Mouse (Mus musculus) hindbrain, postnatal 0 days (tissue): Measurements from ENCODE around the gene Zfp704. TPM values are rescaled to one million over a fixed set of nuclear protein-coding genes. Genes with fewer than 3 reads are reported as not detected.

Experiments
- ATAC-seq: fragments of 200-750 bp; cut with Nextera tagmentation; 2 replicates; pipeline ENCODE4 v1.8.0; 2017; ENCODE audit warnings: mild to moderate bottlenecking, moderate TSS enrichment, moderate library complexity
- DNase-seq: peaks from one replicate; pipeline ENCODE4 v3.0.0-alpha.2; 2015; ENCODE audit warnings: low spot score
- H3K27ac ChIP-seq: fragments of 300-500 bp; sonication (generic); 2 replicates; pipeline ENCODE4 v1.5.1; 2014; ENCODE audit warnings: mild to moderate bottlenecking
- H3K27me3 ChIP-seq: fragments of 300-500 bp; sonication (generic); 2 replicates; pipeline ENCODE4 v1.6.1; 2014; ENCODE audit warnings: low read length, mixed read lengths; ENCODE audit not compliant: insufficient read depth
- H3K36me3 ChIP-seq: fragments of 300-500 bp; sonication (generic); 2 replicates; pipeline ENCODE4 v1.6.1; 2014; ENCODE audit warnings: low read length, mixed read lengths; ENCODE audit not compliant: insufficient read depth
- H3K4me1 ChIP-seq: fragments of 300-500 bp; sonication (generic); 2 replicates; pipeline ENCODE4 v1.6.1; 2014; ENCODE audit warnings: antibody characterized with exemption, low read length, mixed read lengths; ENCODE audit not compliant: insufficient read depth
- H3K4me2 ChIP-seq: fragments of 300-500 bp; sonication (generic); 2 replicates; pipeline ENCODE4 v1.6.1; 2014; ENCODE audit warnings: low read depth, mild to moderate bottlenecking, low read length, moderate library complexity, mixed read lengths
- H3K4me3 ChIP-seq: fragments of 300-500 bp; sonication (generic); 2 replicates; pipeline ENCODE4 v1.5.1; 2014; ENCODE audit warnings: low read length
- H3K9ac ChIP-seq: fragments of 300-500 bp; sonication (generic); replicated peaks from 2 replicates; pipeline ENCODE4 v1.6.1; 2014; ENCODE audit warnings: mild to moderate bottlenecking, low read length, moderate library complexity, mixed read lengths
- H3K9me3 ChIP-seq: fragments of 300-500 bp; sonication (generic); 2 replicates; pipeline ENCODE4 v1.6.1; 2016; ENCODE audit warnings: low read length, mixed read lengths
- CTCF ChIP-seq: IDR thresholded peaks from 2 replicates; pipeline ENCODE4 v1.5.1; 2016; ENCODE audit warnings: antibody characterized with exemption, control low read depth, low read depth
- WGBS: fragments of 180-500 bp; shearing (Covaris S2); extraction: QIAGEN DNeasy Blood & Tissue Kit; methylation state at CpG from one replicate; pipeline ENCODE4 v1.1.7; 2014; 5-methylcytosine and 5-hydroxymethylcytosine counted together
- polyA plus RNA-seq: library from polyadenylated mRNA; unstranded; fragments of >200 nt; fragmentation: Nextera tagmentation; extraction: Ambion mirVana; gene quantifications from 2 replicates; pipeline ENCODE4 v1.2.1, GENCODE M21; 2015
- total RNA-seq: library from RNA; depleted of rRNA; stranded (reverse); fragments of >200 nt; gene quantifications from 2 replicates; pipeline ENCODE4 v1.2.3, GENCODE M21; 2014

Gene Zfp704
- total and polyA plus RNA-seq, 2 experiments from 2014 or later: 11.2 to 57.5 TPM

DNA sequence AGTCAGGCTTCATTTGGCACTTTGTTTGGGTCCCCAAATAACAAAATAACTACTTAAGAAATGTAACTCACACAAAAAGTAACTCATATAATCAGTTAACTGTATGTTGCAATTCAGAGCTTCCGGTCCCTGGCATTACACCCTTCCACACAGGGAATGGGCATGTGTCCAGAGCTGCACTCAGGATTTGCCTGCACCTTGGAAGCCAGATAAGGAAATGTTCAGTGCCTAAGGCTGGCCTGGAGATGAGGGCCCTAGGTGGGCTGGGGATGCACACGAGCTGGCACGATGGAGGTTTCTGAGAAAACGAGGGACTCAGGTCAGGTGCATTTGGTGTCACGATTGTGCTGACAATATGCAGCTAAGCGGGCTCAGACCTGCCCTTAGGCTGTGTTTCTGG, 173.6 kb downstream of the Zfp704 start:
- no peak for DNase-seq
- H3K4me1 ChIP-seq: no peaks in the 10 kb centered on the region
- TF ChIP-seq CTCF: no peak
- no peak overlapping the region for H3K4me2 ChIP-seq
- H3K9ac ChIP-seq: no peak overlapping the region
- 72% methylated on average over 6 of the region's 6 CpGs for WGBS
- H3K36me3 ChIP-seq: peaks cover 17% of the 10 kb centered on the region; the same call in 1 of the 2 replicates
- H3K27ac ChIP-seq: no peak overlapping the region
- H3K27me3 ChIP-seq: no peaks in the 10 kb centered on the region
- peak; percentile 34; the same call in 1 of the 2 replicates for ATAC-seq
- H3K4me3 ChIP-seq: no peak overlapping the region
- no peaks in the 10 kb centered on the region for H3K9me3 ChIP-seq

DNA sequence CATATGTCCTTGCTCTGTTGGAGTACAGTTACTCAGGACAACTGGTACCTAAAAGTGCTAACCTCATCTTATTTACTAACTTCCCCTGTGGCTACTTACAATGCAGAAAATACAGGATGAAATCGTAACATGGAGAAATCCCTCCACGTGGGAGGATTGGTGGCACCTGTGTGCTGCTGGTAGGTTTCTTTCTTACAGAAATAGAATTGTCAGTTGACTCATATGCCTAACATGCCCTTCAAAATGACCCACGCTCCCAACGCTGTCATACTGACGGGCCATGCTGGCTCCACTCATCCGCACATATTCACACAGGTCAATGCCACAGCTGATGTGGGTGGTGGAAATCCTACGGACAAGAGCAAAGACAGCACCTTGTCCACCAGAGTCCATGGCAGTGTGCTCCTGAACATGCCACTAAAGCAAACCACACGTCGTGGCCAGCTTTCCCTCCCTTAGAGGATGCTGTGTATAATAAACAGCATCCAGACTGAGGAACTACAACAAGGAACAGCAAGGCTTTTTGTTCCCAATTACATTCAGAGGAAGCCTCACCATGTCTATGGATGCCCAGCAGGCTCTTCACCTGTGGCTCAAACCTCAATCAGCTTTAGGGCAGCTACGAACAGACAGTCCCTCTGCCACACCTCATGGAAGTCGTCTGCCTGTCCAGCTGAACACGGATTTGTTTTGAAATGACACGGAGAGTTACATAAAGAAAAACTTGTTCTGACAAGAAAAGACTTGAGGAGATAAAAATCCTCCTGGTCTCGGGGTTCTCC, 175.3 kb downstream of the Zfp704 start:
- Histone ChIP-seq H3K27ac (no peak overlapping the region), H3K4me2 (no peak overlapping the region), H3K4me1 (no peaks in the 10 kb centered on the region), H3K9me3 (no peaks in the 10 kb centered on the region), H3K27me3 (no peaks in the 10 kb centered on the region), H3K36me3 (peaks cover 14% of the 10 kb centered on the region; the same call in 1 of the 2 replicates), H3K9ac (no peak overlapping the region), H3K4me3 (no peak overlapping the region)
- no peak for TF ChIP-seq CTCF
- ATAC-seq: no peak
- 89% methylated on average over 14 of the region's 14 CpGs for WGBS
- DNase-seq: no peak

DNA sequence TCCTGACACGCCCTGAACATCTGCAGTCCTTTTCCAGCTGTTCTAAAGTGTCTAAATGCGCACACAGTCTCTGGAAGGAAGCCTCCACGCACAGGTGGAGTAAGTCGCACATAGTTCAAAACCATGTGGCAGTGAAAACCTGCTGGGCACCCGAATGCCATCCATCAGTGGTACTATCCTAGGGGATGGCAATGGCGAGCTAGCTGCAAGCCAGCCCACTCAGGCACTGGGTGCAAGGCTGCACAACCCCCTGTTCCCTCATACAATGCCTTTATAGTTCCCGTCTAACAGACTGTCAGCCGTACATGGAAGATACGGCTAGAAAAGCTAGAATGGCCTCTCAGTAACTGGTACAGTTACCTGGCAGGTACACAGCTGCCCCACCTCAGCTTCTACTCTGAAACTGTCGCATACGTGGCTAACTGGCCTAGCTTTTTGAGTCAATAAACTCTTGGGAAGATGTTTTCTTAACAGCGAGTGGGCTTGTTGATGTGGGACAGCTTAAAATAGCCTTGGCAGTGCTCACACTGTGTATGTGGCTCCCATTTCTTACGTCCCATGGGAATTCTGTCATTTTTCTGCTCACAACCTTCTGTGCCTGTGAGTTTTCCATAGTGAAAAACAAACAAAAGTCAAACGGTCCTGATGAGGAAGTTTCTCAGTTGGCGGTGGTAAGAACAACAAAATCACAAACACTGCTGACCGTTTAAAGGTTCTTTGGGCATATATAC, 176.9 kb downstream of the Zfp704 start:
- no peak overlapping the region for H3K27ac ChIP-seq
- no peaks in the 10 kb centered on the region for H3K4me1 ChIP-seq
- DNase-seq: no peak
- no peak for ATAC-seq
- no peak for TF ChIP-seq CTCF
- WGBS: 86% methylated on average over 16 of the region's 16 CpGs
- no peak overlapping the region for H3K9ac ChIP-seq
- H3K9me3 ChIP-seq: no peaks in the 10 kb centered on the region
- H3K4me3 ChIP-seq: no peak overlapping the region
- peaks cover 4% of the 10 kb centered on the region; the same call in 1 of the 2 replicates for H3K36me3 ChIP-seq
- H3K27me3 ChIP-seq: no peaks in the 10 kb centered on the region
- no peak overlapping the region for H3K4me2 ChIP-seq

DNA sequence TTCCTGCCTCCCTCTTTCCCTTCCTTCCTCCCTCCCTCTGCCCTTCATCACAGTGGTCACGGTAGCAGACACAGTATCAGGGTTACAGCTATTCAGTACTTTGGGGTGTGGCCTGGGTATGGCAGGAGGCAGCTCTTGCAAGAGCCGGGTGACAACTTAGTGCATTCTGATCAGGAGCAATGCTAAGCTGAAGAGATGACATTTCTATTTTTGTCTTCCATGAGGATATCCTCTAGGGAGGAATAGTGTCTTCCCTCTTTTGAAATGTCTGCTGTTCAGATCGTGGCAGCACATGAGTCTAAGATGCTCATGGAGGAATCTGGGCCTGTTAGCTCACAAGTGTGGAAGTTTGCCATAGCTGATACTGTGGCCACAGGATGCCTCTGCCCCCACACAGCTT, 177.7 kb downstream of the Zfp704 start:
- no peak for TF ChIP-seq CTCF
- no peaks in the 10 kb centered on the region for H3K4me1 ChIP-seq
- ATAC-seq (0 out of 2 replicates have a peak, but pooled peaks have one; percentile 11), DNase-seq (no peak)
- no peaks in the 10 kb centered on the region for H3K27me3 ChIP-seq
- no peaks in the 10 kb centered on the region for H3K36me3 ChIP-seq
- no peaks in the 10 kb centered on the region for H3K9me3 ChIP-seq
- no peak overlapping the region for H3K9ac ChIP-seq
- WGBS: 61% methylated on average over 3 of the region's 3 CpGs
- no peak overlapping the region for H3K4me2 ChIP-seq
- H3K27ac ChIP-seq: no peak overlapping the region
- no peak overlapping the region for H3K4me3 ChIP-seq

DNA sequence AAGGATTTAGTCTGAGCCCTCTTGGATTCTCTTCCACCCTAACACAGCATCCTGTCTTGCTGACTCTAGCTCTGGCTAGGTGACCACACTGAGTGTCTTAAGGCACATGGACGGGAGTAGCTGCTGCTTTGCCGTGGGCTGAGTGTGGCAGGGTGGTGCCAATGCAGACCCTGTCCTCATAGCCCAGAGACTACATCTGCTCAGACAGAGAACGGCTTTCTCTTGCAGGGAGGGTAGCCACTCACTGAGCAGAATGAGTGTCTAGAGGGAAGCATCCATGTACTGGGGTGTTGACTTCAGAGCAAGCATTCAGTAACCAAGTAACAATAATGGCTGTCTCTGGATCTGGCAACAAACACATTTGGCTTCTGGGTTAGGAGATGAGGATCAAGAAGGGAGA, 179.9 kb downstream of the Zfp704 start:
- Histone ChIP-seq H3K9ac (no peak overlapping the region), H3K4me2 (no peak overlapping the region), H3K4me3 (no peak overlapping the region), H3K4me1 (no peaks in the 10 kb centered on the region), H3K27ac (no peak overlapping the region), H3K9me3 (no peaks in the 10 kb centered on the region), H3K27me3 (no peaks in the 10 kb centered on the region), H3K36me3 (no peaks in the 10 kb centered on the region)
- no peak for DNase-seq
- ATAC-seq: peak; percentile 39; the same call in 1 of the 2 replicates
- TF ChIP-seq CTCF: no peak
- WGBS: 86% methylated on average over 3 of the region's 3 CpGs

DNA sequence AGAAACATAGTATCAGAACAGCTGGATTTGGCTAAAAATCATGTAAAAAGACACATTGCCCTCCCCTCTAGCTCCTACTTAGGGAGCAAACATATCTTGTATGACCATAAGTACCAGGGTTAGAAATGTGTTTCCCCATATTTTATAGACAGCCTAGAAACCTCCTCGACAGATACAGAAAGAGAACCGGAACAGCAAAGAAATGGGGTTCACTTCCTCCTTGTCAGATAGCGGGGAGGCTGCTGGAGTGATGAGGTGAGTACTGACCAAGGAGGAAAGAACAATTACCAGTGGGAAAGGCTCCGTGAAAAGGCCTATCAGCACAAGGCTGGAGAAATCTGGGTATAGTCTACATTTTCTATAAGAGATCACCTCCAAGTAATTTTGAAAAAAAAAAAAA, 182.1 kb downstream of the Zfp704 start:
- no peaks in the 10 kb centered on the region for H3K4me1 ChIP-seq
- no peaks in the 10 kb centered on the region for H3K27me3 ChIP-seq
- no peaks in the 10 kb centered on the region for H3K9me3 ChIP-seq
- no peak overlapping the region for H3K4me3 ChIP-seq
- H3K9ac ChIP-seq: no peak overlapping the region
- no peaks in the 10 kb centered on the region for H3K36me3 ChIP-seq
- ATAC-seq (no peak), DNase-seq (no peak)
- no peak overlapping the region for H3K27ac ChIP-seq
- WGBS: 93% methylated on average over 4 of the region's 4 CpGs
- no peak overlapping the region for H3K4me2 ChIP-seq
- no peak for TF ChIP-seq CTCF
